26 mouse cellular contexts compared by ENCODE assay signal in genomic region chr1:80372010-80372409, GRCm38 (mm10).
"Had no signal": no experiment of that assay in that cellular context is flagged by ENCODE, and none has a peak within 500 bp of the region (broad histone marks: within the 10 kb centered on the region; RNA-seq: fewer than 3 reads in every experiment).

No protein-coding gene starts in this region.

- H3K4me1 ChIP-seq: heart, embryonic 10.5 days; heart, embryonic 12.5 days; hindbrain, embryonic 10.5 days; hindbrain, embryonic 12.5 days; kidney, embryonic 15.5 days; limb, embryonic 13.5 days; limb, embryonic 15.5 days; liver, embryonic 12.5 days had no signal

- H3K9ac ChIP-seq: heart, embryonic 12.5 days; hindbrain, embryonic 12.5 days; hindbrain, embryonic 14.5 days; kidney, embryonic 15.5 days; limb, embryonic 13.5 days; limb, embryonic 15.5 days; liver, embryonic 12.5 days; liver, embryonic 14.5 days had no signal

- H3K4me2 ChIP-seq: heart, embryonic 12.5 days; hindbrain, embryonic 12.5 days; hindbrain, embryonic 14.5 days; kidney, embryonic 15.5 days; limb, embryonic 13.5 days; limb, embryonic 15.5 days; liver, embryonic 12.5 days had no signal

- DNase-seq: gastrocnemius, postnatal 14 days; gastrocnemius, postnatal 36 days; heart, adult 18-20 months; heart, postnatal 10 days; heart, postnatal 4 days; kidney, adult 11 months; kidney, adult 2 months; kidney, adult 9 months; kidney, postnatal 14 days; kidney, postnatal 4 days; layer of hippocampus, postnatal 36 days; left cerebral cortex, postnatal 4 days had no signal

- ATAC-seq: hindbrain, embryonic 16.5 days; intestine, embryonic 16.5 days; liver, embryonic 12.5 days had no signal

- H3K27me3 ChIP-seq: heart, embryonic 12.5 days; hindbrain, embryonic 12.5 days; kidney, embryonic 15.5 days; limb, embryonic 13.5 days; limb, embryonic 15.5 days; liver, embryonic 12.5 days had no signal

- H3K4me3 ChIP-seq: heart, embryonic 10.5 days; heart, embryonic 12.5 days; hindbrain, embryonic 10.5 days; hindbrain, embryonic 12.5 days; kidney, embryonic 15.5 days; layer of hippocampus, adult 2 months; limb, embryonic 13.5 days; limb, embryonic 15.5 days; liver, embryonic 12.5 days had no signal

- H3K9me3 ChIP-seq: heart, embryonic 10.5 days; heart, embryonic 12.5 days; hindbrain, embryonic 10.5 days; hindbrain, embryonic 12.5 days; kidney, embryonic 15.5 days; limb, embryonic 15.5 days; liver, embryonic 12.5 days had no signal

- H3K27ac ChIP-seq: heart, embryonic 10.5 days; hindbrain, embryonic 10.5 days; hindbrain, embryonic 12.5 days; hindbrain, embryonic 14.5 days; kidney, embryonic 15.5 days; kidney, postnatal 0 days; layer of hippocampus, adult 2 months; limb, embryonic 13.5 days; limb, embryonic 15.5 days; liver, embryonic 12.5 days; liver, embryonic 14.5 days had no signal

- H3K36me3 ChIP-seq: heart, embryonic 10.5 days; heart, embryonic 12.5 days; hindbrain, embryonic 10.5 days; hindbrain, embryonic 12.5 days; kidney, embryonic 15.5 days; limb, embryonic 13.5 days; limb, embryonic 15.5 days; liver, embryonic 12.5 days had no signal
